Mouse (Mus musculus) forebrain, embryonic 10.5 days (tissue): ENCODE results near the gene Fam217a. TPM values are rescaled to one million over a fixed set of nuclear protein-coding genes. Genes with fewer than 3 reads are reported as not detected.
"Not testable (repeated sequence)": the region's sequence is repeated elsewhere in the genome, so short reads cannot be mapped to it uniquely, and the experiment has no call there.

Source experiments
- DNase-seq: peaks from one replicate; pipeline ENCODE4 v3.0.0-alpha.2; 2017; ENCODE audit warnings: low spot score; ENCODE audit errors: extremely low spot score
- H3K27ac ChIP-seq: fragments of 300-500 bp; sonication (generic); 2 replicates; pipeline ENCODE4 v1.5.1; 2016; ENCODE audit warnings: mild to moderate bottlenecking
- H3K27me3 ChIP-seq: fragments of 300-500 bp; sonication (generic); 2 replicates; pipeline ENCODE4 v1.6.1; 2016; ENCODE audit warnings: mild to moderate bottlenecking; ENCODE audit not compliant: poor library complexity, severe bottlenecking
- H3K36me3 ChIP-seq: fragments of 300-500 bp; sonication (generic); replicated peaks from 2 replicates; pipeline ENCODE4 v1.6.1; 2016; ENCODE audit warnings: mild to moderate bottlenecking, moderate library complexity
- H3K4me1 ChIP-seq: fragments of 300-500 bp; sonication (generic); 2 replicates; pipeline ENCODE4 v1.6.1; 2016
- H3K4me3 ChIP-seq: fragments of 300-500 bp; sonication (generic); 2 replicates; pipeline ENCODE4 v1.5.1; 2016; ENCODE audit warnings: mild to moderate bottlenecking, moderate library complexity
- H3K9me3 ChIP-seq: fragments of 300-500 bp; sonication (generic); 2 replicates; pipeline ENCODE4 v1.6.1; 2016; ENCODE audit warnings: mild to moderate bottlenecking, moderate library complexity
- WGBS: fragments of 180-500 bp; shearing (Covaris S2); methylation state at CpG from one replicate; pipeline ENCODE4 v1.1.7; 2016; 5-methylcytosine and 5-hydroxymethylcytosine counted together
- polyA plus RNA-seq: library from polyadenylated mRNA; unstranded; fragments of >200 nt; fragmentation: Nextera tagmentation; extraction: Ambion mirVana; gene quantifications from 2 replicates; pipeline ENCODE4 v1.2.1, GENCODE M21; 2016

Gene Fam217a
- 0.45 and 0.53 TPM in 2 replicates for polyA plus RNA-seq

GRCm38 (mm10) chr13:34924210-34924609 is at the start of gene Fam217a, which contains the start of gene 4933417A18Rik:
TSS of gene Fam217a (minus strand) at chr13:34924310.
TSS of gene 4933417A18Rik (plus strand) at chr13:34924409.
- Histone ChIP-seq H3K9me3 (no peaks in the 10 kb centered on the region), H3K4me3 (no peak within 1 kb of the TSS), H3K4me1 (no peaks in the 10 kb centered on the region), H3K27ac (no peak within 1 kb of the TSS), H3K36me3 (no peaks in the 10 kb centered on the region), H3K27me3 (no peaks in the 10 kb centered on the region)
- WGBS = 83% methylated on average over 4 of the region's 4 CpGs
- DNase-seq = no peak

GRCm38 (mm10) chr13:34973770-34974169 is 49.7 kb upstream of the Fam217a start:
- Histone ChIP-seq H3K27ac (no peak overlapping the region), H3K4me3 (no peak overlapping the region), H3K9me3 (no peaks in the 10 kb centered on the region), H3K36me3 (peaks cover 26% of the 10 kb centered on the region), H3K4me1 (no peaks in the 10 kb centered on the region), H3K27me3 (no peaks in the 10 kb centered on the region)
- WGBS = 65% methylated on average over 1 of the region's 1 CpGs
- DNase-seq = no peak

GRCm38 (mm10) chr13:34973149-34973548 is 49.0 kb upstream of the Fam217a start:
- Histone ChIP-seq H3K36me3 (peaks cover 20% of the 10 kb centered on the region), H3K4me1 (no peaks in the 10 kb centered on the region), H3K9me3 (no peaks in the 10 kb centered on the region), H3K4me3 (no peak overlapping the region), H3K27ac (no peak overlapping the region), H3K27me3 (no peaks in the 10 kb centered on the region)
- DNase-seq = no peak
- WGBS = 45% methylated on average over 1 of the region's 1 CpGs

GRCm38 (mm10) chr13:34972456-34972855 is 48.3 kb upstream of the Fam217a start:
- not testable (repeated sequence) for H3K9me3 ChIP-seq, H3K4me1 ChIP-seq, H3K27me3 ChIP-seq, DNase-seq, H3K4me3 ChIP-seq, H3K27ac ChIP-seq
- H3K36me3 ChIP-seq = peaks cover 13% of the 10 kb centered on the region

GRCm38 (mm10) chr13:34965647-34966046 is 41.5 kb upstream of the Fam217a start:
- WGBS = 71% methylated on average over 9 of the region's 9 CpGs
- not testable (repeated sequence) for H3K36me3 ChIP-seq

GRCm38 (mm10) chr13:34964866-34965265 is 40.8 kb upstream of the Fam217a start:
- H3K4me3 ChIP-seq = peak overlapping the region; percentile 60
- peaks cover 17% of the 10 kb centered on the region for H3K4me1 ChIP-seq
- H3K27ac ChIP-seq = no peak overlapping the region
- H3K36me3 ChIP-seq = no peaks in the 10 kb centered on the region
- 17% methylated on average over 5 of the region's 5 CpGs for WGBS
- no peak for DNase-seq
- peaks cover 47% of the 10 kb centered on the region for H3K27me3 ChIP-seq
- H3K9me3 ChIP-seq = no peaks in the 10 kb centered on the region

More at GRCm38 (mm10) chr13:34965647-34966046, 41.5 kb upstream of the Fam217a start:
- not testable (repeated sequence) for H3K9me3 ChIP-seq, DNase-seq, H3K27ac ChIP-seq, H3K4me3 ChIP-seq
- Histone ChIP-seq H3K4me1 (peaks cover 17% of the 10 kb centered on the region), H3K27me3 (peaks cover 47% of the 10 kb centered on the region)

- Histone ChIP-seq H3K4me3 (peak overlapping the region; percentile 60), H3K27me3 (peaks cover 47% of the 10 kb centered on the region), H3K9me3 (no peaks in the 10 kb centered on the region), H3K36me3 (no peaks in the 10 kb centered on the region), H3K27ac (no peak overlapping the region), H3K4me1 (peaks cover 17% of the 10 kb centered on the region)
- peak; percentile 18 for DNase-seq
- 7% methylated on average over 14 of the region's 14 CpGs for WGBS
Observed at GRCm38 (mm10) chr13:34964419-34964818, 40.3 kb upstream of the Fam217a start.

GRCm38 (mm10) chr13:34963511-34964397 is 39.6 kb upstream of the Fam217a start, which contains the start of gene Eci3:
TSS of gene Eci3 (minus strand) at chr13:34963810.
- no peaks in the 10 kb centered on the region for H3K36me3 ChIP-seq
- WGBS = 2% methylated on average over 32 of the region's 32 CpGs
- no peak within 1 kb of the TSS; the same call in 1 of the 2 replicates for H3K27ac ChIP-seq
- H3K4me1 ChIP-seq = peaks cover 17% of the 10 kb centered on the region
- peak; percentile 44 for DNase-seq
- H3K27me3 ChIP-seq = peaks cover 47% of the 10 kb centered on the region
- no peaks in the 10 kb centered on the region; the same call in 1 of the 2 replicates for H3K9me3 ChIP-seq
- H3K4me3 ChIP-seq = peak within 1 kb of the TSS; percentile 60

GRCm38 (mm10) chr13:34960996-34961770 is 37.1 kb upstream of the Fam217a start:
- Histone ChIP-seq H3K4me3 (no peak overlapping the region), H3K27ac (no peak overlapping the region), H3K4me1 (peaks cover 17% of the 10 kb centered on the region), H3K9me3 (no peaks in the 10 kb centered on the region; the same call in 1 of the 2 replicates), H3K36me3 (no peaks in the 10 kb centered on the region), H3K27me3 (peaks cover 41% of the 10 kb centered on the region)
- DNase-seq = no peak
- 83% methylated on average over 4 of the region's 4 CpGs for WGBS

GRCm38 (mm10) chr13:34958158-34958557 is 34.0 kb upstream of the Fam217a start:
- 85% methylated on average over 3 of the region's 3 CpGs for WGBS
- H3K9me3 ChIP-seq, H3K36me3 ChIP-seq, H3K4me3 ChIP-seq, H3K4me1 ChIP-seq, H3K27ac ChIP-seq, DNase-seq: not testable (repeated sequence)
- H3K27me3 ChIP-seq = peaks cover 11% of the 10 kb centered on the region

GRCm38 (mm10) chr13:34956901-34957300 is 32.8 kb upstream of the Fam217a start:
- 88% methylated on average over 4 of the region's 4 CpGs for WGBS

GRCm38 (mm10) chr13:34951437-34951836 is 27.3 kb upstream of the Fam217a start:
- H3K4me3 ChIP-seq, H3K4me1 ChIP-seq, H3K9me3 ChIP-seq, DNase-seq, H3K36me3 ChIP-seq, H3K27ac ChIP-seq, H3K27me3 ChIP-seq: not testable (repeated sequence)
- WGBS = 94% methylated on average over 2 of the region's 2 CpGs

More at GRCm38 (mm10) chr13:34956901-34957300, 32.8 kb upstream of the Fam217a start:
- DNase-seq = no peak
- Histone ChIP-seq H3K4me1 (no peaks in the 10 kb centered on the region), H3K36me3 (no peaks in the 10 kb centered on the region), H3K4me3 (no peak overlapping the region), H3K27ac (no peak overlapping the region), H3K9me3 (no peaks in the 10 kb centered on the region; the same call in 1 of the 2 replicates), H3K27me3 (peaks cover 3% of the 10 kb centered on the region; the same call in 1 of the 2 replicates)
